Mouse (Mus musculus) lung, postnatal 0 days (tissue): ENCODE measurements at regions not wholly inside any gene's neighbourhood (a gene's known extent, or its start where the extent isn't known, plus 50 kb on each side); places are given as distances from the start of the nearest gene placed in this dataset.

ENCODE experiments used
- ATAC-seq: fragments of 200-750 bp; cut with Nextera tagmentation; 2 replicates; pipeline ENCODE4 v1.8.0; 2017; ENCODE audit warnings: moderate library complexity
- DNase-seq: peaks from one replicate; pipeline ENCODE4 v3.0.0-alpha.2; 2016; ENCODE audit warnings: low spot score
- H3K27ac ChIP-seq: fragments of 300-500 bp; sonication (generic); 2 replicates; pipeline ENCODE4 v1.5.1; 2014; ENCODE audit warnings: antibody characterized with exemption, mild to moderate bottlenecking, low read length, mixed read lengths
- H3K27me3 ChIP-seq: fragments of 300-500 bp; sonication (generic); replicated peaks from 2 replicates; pipeline ENCODE4 v1.6.1; 2014; ENCODE audit warnings: low read length, mixed read lengths; ENCODE audit not compliant: insufficient read depth
- H3K36me3 ChIP-seq: fragments of 300-500 bp; sonication (generic); 2 replicates; pipeline ENCODE4 v1.6.1; 2014; ENCODE audit warnings: low read length, mixed read lengths; ENCODE audit not compliant: insufficient read depth
- H3K4me1 ChIP-seq: fragments of 300-500 bp; sonication (generic); 2 replicates; pipeline ENCODE4 v1.6.1; 2014; ENCODE audit warnings: antibody characterized with exemption, low read depth, low read length, mixed read lengths; ENCODE audit not compliant: insufficient read depth
- H3K4me2 ChIP-seq: fragments of 300-500 bp; sonication (generic); replicated peaks from 2 replicates; pipeline ENCODE4 v1.6.1; 2014; ENCODE audit warnings: low read depth, mild to moderate bottlenecking, low read length, moderate library complexity, mixed read lengths
- H3K4me3 ChIP-seq: fragments of 300-500 bp; sonication (generic); 2 replicates; pipeline ENCODE4 v1.5.1; 2014; ENCODE audit warnings: low read depth, low read length
- H3K9ac ChIP-seq: fragments of 300-500 bp; sonication (generic); replicated peaks from 2 replicates; pipeline ENCODE4 v1.6.1; 2014; ENCODE audit warnings: low read depth, mild to moderate bottlenecking
- H3K9me3 ChIP-seq: fragments of 300-500 bp; sonication (generic); 2 replicates; pipeline ENCODE4 v1.6.1; 2016; ENCODE audit warnings: low read length, mixed read lengths
- CTCF ChIP-seq: IDR thresholded peaks from 2 replicates; pipeline ENCODE4 v1.5.1; 2016; ENCODE audit warnings: antibody characterized with exemption, mild to moderate bottlenecking
- WGBS: fragments of 180-500 bp; shearing (Covaris S2); extraction: QIAGEN DNeasy Blood & Tissue Kit; methylation state at CpG from one replicate; pipeline ENCODE4 v1.1.7; 2014; 5-methylcytosine and 5-hydroxymethylcytosine counted together

GRCm38 (mm10) chr8:27778982-27779381 lies 331.5 kb downstream of the Poteg start:
- H3K27ac ChIP-seq = no peak overlapping the region
- no peaks in the 10 kb centered on the region for H3K9me3 ChIP-seq
- H3K27me3 ChIP-seq = no peaks in the 10 kb centered on the region
- no peak for DNase-seq
- no peak for ATAC-seq
- TF ChIP-seq CTCF = no peak
- no peaks in the 10 kb centered on the region for H3K36me3 ChIP-seq
- no peak overlapping the region for H3K4me3 ChIP-seq
- 55% methylated on average over 3 of the region's 3 CpGs for WGBS
- no peaks in the 10 kb centered on the region for H3K4me1 ChIP-seq
- no peak overlapping the region for H3K4me2 ChIP-seq
- H3K9ac ChIP-seq = no peak overlapping the region
